Mouse (Mus musculus) megakaryocyte, embryonic 14.5 days (primary cell): ENCODE data around the gene Gm43951.

ENCODE experiments used
- FLI1 ChIP-seq: IDR thresholded peaks from 2 replicates; pipeline ENCODE4 v1.6.1; 2012; ENCODE audit warnings: low read length, inconsistent platforms, mixed read lengths
- GATA1 ChIP-seq: IDR thresholded peaks from 3 replicates; pipeline ENCODE4 v1.6.1; 2012; ENCODE audit warnings: mixed read lengths, low read length, inconsistent platforms, borderline replicate concordance

GRCm38 (mm10) chr11:72174721-72175120 lies 31.9 kb downstream of the Gm43951 start:
- TF ChIP-seq GATA1 (no peak), FLI1 (no peak)
